Mouse (Mus musculus): ENCODE results near the gene Wdr86. TPM values are rescaled to one million over a fixed set of nuclear protein-coding genes. Genes with fewer than 3 reads are reported as not detected.
"Not testable (repeated sequence)": the region's sequence is repeated elsewhere in the genome, so short reads cannot be mapped to it uniquely, and the experiment has no call there.

Gene Wdr86
- 5.8 and 7.6 TPM in 2 replicates for polyA plus RNA-seq (2015; fragmentation: Nextera tagmentation; extraction: Ambion mirVana)

GRCm38 (mm10) chr5:24730488-24730871 is at the start of gene Wdr86:
Gene Wdr86 (minus strand): TSS chr5:24730727.
- Histone ChIP-seq H3K27me3 (peaks cover 44% of the 10 kb centered on the region), H3K27ac (replicated peaks) (no peak within 1 kb of the TSS), H3K4me3 (peak within 1 kb of the TSS; percentile 41), H3K36me3 (no peaks in the 10 kb centered on the region), H3K9ac (peak within 1 kb of the TSS; percentile 66), H3K9me3 (no peaks in the 10 kb centered on the region), H3K4me1 (replicated peaks) (peaks cover 39% of the 10 kb centered on the region), H3K4me2 (peak within 1 kb of the TSS; percentile 62)
- under 1% methylated on average over 23 of the region's 23 CpGs for WGBS
- no peak for ATAC-seq (ENCODE audit: low read depth)

- H3K4me3 ChIP-seq: no peak overlapping the region
- no peak; the same call in 1 of the 2 replicates for ATAC-seq (ENCODE audit: low read depth)
Observed at GRCm38 (mm10) chr5:24779881-24780512, 49.5 kb upstream of the Wdr86 start.

GRCm38 (mm10) chr5:24779321-24779720 is 48.8 kb upstream of the Wdr86 start:
- no peak for ATAC-seq (ENCODE audit: low read depth)
- H3K9ac ChIP-seq: no peak overlapping the region
- no peaks in the 10 kb centered on the region for H3K36me3 ChIP-seq
- no peaks in the 10 kb centered on the region for H3K9me3 ChIP-seq
- no peak overlapping the region for H3K4me2 ChIP-seq
- peaks cover 10% of the 10 kb centered on the region for H3K4me1 ChIP-seq (replicated peaks)
- peaks cover 12% of the 10 kb centered on the region; the same call in 1 of the 2 replicates for H3K27me3 ChIP-seq
- H3K4me3 ChIP-seq: no peak overlapping the region
- H3K27ac ChIP-seq (replicated peaks): no peak overlapping the region

More at GRCm38 (mm10) chr5:24779881-24780512, 49.5 kb upstream of the Wdr86 start:
- Histone ChIP-seq H3K27me3 (peaks cover 12% of the 10 kb centered on the region; the same call in 1 of the 2 replicates), H3K4me2 (no peak overlapping the region), H3K9ac (no peak overlapping the region), H3K4me1 (replicated peaks) (peaks cover 10% of the 10 kb centered on the region), H3K9me3 (no peaks in the 10 kb centered on the region), H3K36me3 (no peaks in the 10 kb centered on the region), H3K27ac (replicated peaks) (no peak overlapping the region)
- WGBS: 49% methylated on average over 15 of the region's 15 CpGs

- H3K4me3 ChIP-seq: peak overlapping the region; percentile 9; the same call in 1 of the 2 replicates
- H3K27ac ChIP-seq (replicated peaks): no peak overlapping the region
- 36% methylated on average over 13 of the region's 13 CpGs for WGBS
- H3K9ac ChIP-seq: peak overlapping the region; percentile 28; the same call in 1 of the 2 replicates
- peaks cover 12% of the 10 kb centered on the region; the same call in 1 of the 2 replicates for H3K27me3 ChIP-seq
- no peaks in the 10 kb centered on the region for H3K36me3 ChIP-seq
- ATAC-seq (ENCODE audit: low read depth): peak; percentile 19; the same call in 1 of the 2 replicates
- H3K4me2 ChIP-seq: peak overlapping the region; percentile 41
- peaks cover 10% of the 10 kb centered on the region for H3K4me1 ChIP-seq (replicated peaks)
- H3K9me3 ChIP-seq: no peaks in the 10 kb centered on the region
Observed at GRCm38 (mm10) chr5:24778843-24779140, 48.3 kb upstream of the Wdr86 start.

GRCm38 (mm10) chr5:24778082-24778842 is 47.7 kb upstream of the Wdr86 start:
- H3K9ac ChIP-seq: peak overlapping the region; percentile 28; the same call in 1 of the 2 replicates
- WGBS: 11% methylated on average over 17 of the region's 17 CpGs
- H3K4me1 ChIP-seq (replicated peaks): peaks cover 10% of the 10 kb centered on the region
- H3K27ac ChIP-seq (replicated peaks): no peak overlapping the region
- H3K36me3 ChIP-seq: no peaks in the 10 kb centered on the region
- peak; percentile 27; the same call in 1 of the 2 replicates for ATAC-seq (ENCODE audit: low read depth)
- H3K27me3 ChIP-seq: peaks cover 12% of the 10 kb centered on the region; the same call in 1 of the 2 replicates
- peak overlapping the region; percentile 9; the same call in 1 of the 2 replicates for H3K4me3 ChIP-seq
- H3K9me3 ChIP-seq: no peaks in the 10 kb centered on the region
- peak overlapping the region; percentile 41 for H3K4me2 ChIP-seq

- Histone ChIP-seq H3K4me1 (replicated peaks) (peaks cover 10% of the 10 kb centered on the region), H3K4me3 (no peak overlapping the region), H3K4me2 (no peak overlapping the region), H3K9me3 (no peaks in the 10 kb centered on the region), H3K9ac (no peak overlapping the region), H3K36me3 (no peaks in the 10 kb centered on the region), H3K27me3 (peaks cover 12% of the 10 kb centered on the region; the same call in 1 of the 2 replicates), H3K27ac (replicated peaks) (no peak overlapping the region)
- WGBS: 67% methylated on average over 4 of the region's 4 CpGs
- ATAC-seq (ENCODE audit: low read depth): no peak
Observed at GRCm38 (mm10) chr5:24776681-24777080, 46.2 kb upstream of the Wdr86 start.

GRCm38 (mm10) chr5:24774549-24774948 is 44.0 kb upstream of the Wdr86 start:
- H3K4me3 ChIP-seq; H3K27ac ChIP-seq (replicated peaks); H3K4me1 ChIP-seq (replicated peaks); H3K4me2 ChIP-seq; H3K36me3 ChIP-seq; H3K27me3 ChIP-seq; H3K9me3 ChIP-seq; ATAC-seq (ENCODE audit: low read depth); H3K9ac ChIP-seq: not testable (repeated sequence)
- 86% methylated on average over 16 of the region's 16 CpGs for WGBS

- ATAC-seq (ENCODE audit: low read depth): no peak
- Histone ChIP-seq H3K4me3 (no peak within 1 kb of the TSS), H3K9me3 (no peaks in the 10 kb centered on the region), H3K4me1 (replicated peaks) (no peaks in the 10 kb centered on the region), H3K27ac (replicated peaks) (no peak within 1 kb of the TSS), H3K27me3 (no peaks in the 10 kb centered on the region), H3K9ac (no peak within 1 kb of the TSS), H3K36me3 (no peaks in the 10 kb centered on the region), H3K4me2 (no peak within 1 kb of the TSS)
- 39% methylated on average over 18 of the region's 18 CpGs for WGBS
Observed at GRCm38 (mm10) chr5:24757816-24758215, 27.3 kb upstream of the Wdr86 start, which contains the start of gene Crygn. Gene Crygn (minus strand): TSS chr5:24758008.

- WGBS: 75% methylated on average over 3 of the region's 3 CpGs
Observed at GRCm38 (mm10) chr5:24756931-24757330, 26.4 kb upstream of the Wdr86 start.

GRCm38 (mm10) chr5:24752175-24752498 is 21.6 kb upstream of the Wdr86 start:
- no peak for ATAC-seq (ENCODE audit: low read depth)
- Histone ChIP-seq H3K4me1 (replicated peaks) (peaks cover 34% of the 10 kb centered on the region), H3K27me3 (no peaks in the 10 kb centered on the region), H3K9ac (peak overlapping the region; percentile 83; the same call in 1 of the 2 replicates), H3K27ac (replicated peaks) (no peak overlapping the region), H3K4me2 (peak overlapping the region; percentile 87), H3K4me3 (no peak overlapping the region), H3K9me3 (no peaks in the 10 kb centered on the region), H3K36me3 (no peaks in the 10 kb centered on the region)
- 9% methylated on average over 2 of the region's 2 CpGs for whole genome bisulfite sequencing

More at GRCm38 (mm10) chr5:24756931-24757330, 26.4 kb upstream of the Wdr86 start:
- no peaks in the 10 kb centered on the region for H3K27me3 ChIP-seq
- H3K4me2 ChIP-seq: no peak overlapping the region
- no peak overlapping the region for H3K4me3 ChIP-seq
- no peaks in the 10 kb centered on the region for H3K9me3 ChIP-seq
- peaks cover 6% of the 10 kb centered on the region for H3K4me1 ChIP-seq (replicated peaks)
- ATAC-seq (ENCODE audit: low read depth): no peak
- no peak overlapping the region for H3K27ac ChIP-seq (replicated peaks)
- H3K9ac ChIP-seq: no peak overlapping the region
- H3K36me3 ChIP-seq: no peaks in the 10 kb centered on the region

GRCm38 (mm10) chr5:24751305-24752174 is 21.0 kb upstream of the Wdr86 start:
- Histone ChIP-seq H3K9me3 (no peaks in the 10 kb centered on the region), H3K9ac (peak overlapping the region; percentile 83), H3K4me3 (peak overlapping the region; percentile 58), H3K4me1 (replicated peaks) (peaks cover 36% of the 10 kb centered on the region), H3K4me2 (peak overlapping the region; percentile 87), H3K27me3 (no peaks in the 10 kb centered on the region), H3K27ac (replicated peaks) (peak overlapping the region; percentile 85), H3K36me3 (no peaks in the 10 kb centered on the region)
- ATAC-seq (ENCODE audit: low read depth): peak; percentile 64
- WGBS: 3% methylated on average over 25 of the region's 25 CpGs
